Mouse (Mus musculus) midbrain, embryonic 16.5 days (tissue): ENCODE data around the gene Tmem50b. TPM values are rescaled to one million over a fixed set of nuclear protein-coding genes. Genes with fewer than 3 reads are reported as not detected.

ENCODE experiments used
- ATAC-seq: fragments of 200-750 bp; cut with Nextera tagmentation; 2 replicates; pipeline ENCODE4 v1.8.0; 2017; ENCODE audit warnings: moderate TSS enrichment
- H3K27ac ChIP-seq: fragments of 300-500 bp; sonication (generic); 2 replicates; pipeline ENCODE4 v1.5.1; 2014; ENCODE audit warnings: mild to moderate bottlenecking, low read length, mixed read lengths
- H3K27me3 ChIP-seq: fragments of 300-500 bp; sonication (generic); 2 replicates; pipeline ENCODE4 v1.6.1; 2014; ENCODE audit warnings: low read depth, low read length, mixed read lengths; ENCODE audit not compliant: control insufficient read depth, insufficient read depth
- H3K36me3 ChIP-seq: fragments of 300-500 bp; sonication (generic); 2 replicates; pipeline ENCODE4 v1.6.1; 2014; ENCODE audit warnings: mild to moderate bottlenecking, low read length, moderate library complexity, mixed read lengths; ENCODE audit not compliant: control insufficient read depth, insufficient read depth
- H3K4me1 ChIP-seq: fragments of 300-500 bp; sonication (generic); 2 replicates; pipeline ENCODE4 v1.6.1; 2014; ENCODE audit warnings: mild to moderate bottlenecking, low read length, mixed read lengths; ENCODE audit not compliant: control insufficient read depth, insufficient read depth
- H3K4me2 ChIP-seq: fragments of 300-500 bp; sonication (generic); 2 replicates; pipeline ENCODE4 v1.6.1; 2014; ENCODE audit warnings: mild to moderate bottlenecking, low read length, mixed read lengths
- H3K4me3 ChIP-seq: fragments of 300-500 bp; sonication (generic); 2 replicates; pipeline ENCODE4 v1.5.1; 2014; ENCODE audit warnings: low read depth, mild to moderate bottlenecking, low read length, moderate library complexity, mixed read lengths
- H3K9ac ChIP-seq: fragments of 300-500 bp; sonication (generic); 2 replicates; pipeline ENCODE4 v1.6.1; 2014; ENCODE audit warnings: low read depth, low read length, mixed read lengths
- H3K9me3 ChIP-seq: fragments of 300-500 bp; sonication (generic); replicated peaks from 2 replicates; pipeline ENCODE4 v1.6.1; 2014; ENCODE audit warnings: mild to moderate bottlenecking, low read length, mixed read lengths; ENCODE audit not compliant: control insufficient read depth, poor library complexity, severe bottlenecking
- WGBS: fragments of 180-500 bp; shearing (Covaris S2); extraction: QIAGEN DNeasy Blood & Tissue Kit; methylation state at CpG from one replicate; pipeline ENCODE4 v1.1.7; 2014; 5-methylcytosine and 5-hydroxymethylcytosine counted together
- polyA plus RNA-seq: library from polyadenylated mRNA; unstranded; fragments of >200 nt; fragmentation: Nextera tagmentation; extraction: Ambion mirVana; gene quantifications from 2 replicates; pipeline ENCODE4 v1.2.1, GENCODE M21; 2015

The Tmem50b gene
- polyA plus RNA-seq, 1 experiment from 2014 or later: 106 TPM

GRCm38 (mm10) chr16:91552072-91552471, 45.5 kb downstream of the Tmem50b start:
- Histone ChIP-seq H3K4me1 (peaks cover 21% of the 10 kb centered on the region), H3K4me2 (no peak overlapping the region), H3K36me3 (no peaks in the 10 kb centered on the region; the same call in 1 of the 2 replicates), H3K9ac (no peak overlapping the region), H3K4me3 (no peak overlapping the region), H3K9me3 (no peaks in the 10 kb centered on the region), H3K27ac (no peak overlapping the region), H3K27me3 (no peaks in the 10 kb centered on the region)
- no peak for ATAC-seq
- WGBS: 57% methylated on average over 9 of the region's 9 CpGs

DNA sequence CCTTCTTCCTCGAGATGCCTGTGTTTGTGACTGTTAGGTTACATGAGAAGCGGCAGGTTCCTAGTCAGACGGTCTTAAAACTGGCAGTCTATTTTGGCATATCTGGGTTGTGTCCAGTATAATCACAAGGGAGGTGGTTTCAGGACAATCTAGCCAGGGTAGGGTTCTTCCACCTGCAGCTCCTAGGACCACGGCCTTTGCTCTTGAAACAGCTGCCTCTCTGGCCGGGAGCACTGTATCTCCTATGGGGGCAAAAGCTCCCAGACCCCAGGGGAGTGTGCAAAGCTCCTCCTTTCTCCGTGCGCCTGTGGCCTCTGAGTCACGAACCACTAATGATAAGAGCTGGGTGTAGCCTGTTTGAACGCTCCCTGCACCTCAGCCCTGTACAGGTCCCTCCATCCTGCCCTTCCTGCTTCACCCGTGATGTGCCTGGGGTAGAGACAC, 46.5 kb downstream of the Tmem50b start:
- Histone ChIP-seq H3K9me3 (no peaks in the 10 kb centered on the region), H3K4me2 (no peak overlapping the region), H3K9ac (no peak overlapping the region), H3K27me3 (no peaks in the 10 kb centered on the region), H3K4me1 (peaks cover 21% of the 10 kb centered on the region), H3K4me3 (no peak overlapping the region), H3K36me3 (no peaks in the 10 kb centered on the region; the same call in 1 of the 2 replicates), H3K27ac (no peak overlapping the region)
- WGBS: 73% methylated on average over 10 of the region's 10 CpGs
- ATAC-seq: no peak

GRCm38 (mm10) chr16:91549616-91550015, 48.0 kb downstream of the Tmem50b start:
- Histone ChIP-seq H3K4me3 (no peak overlapping the region), H3K9me3 (no peaks in the 10 kb centered on the region), H3K27ac (no peak overlapping the region), H3K4me2 (peak overlapping the region; percentile 69), H3K27me3 (no peaks in the 10 kb centered on the region), H3K9ac (no peak overlapping the region), H3K36me3 (no peaks in the 10 kb centered on the region), H3K4me1 (peaks cover 21% of the 10 kb centered on the region)
- WGBS: 57% methylated on average over 5 of the region's 5 CpGs
- ATAC-seq: no peak

DNA sequence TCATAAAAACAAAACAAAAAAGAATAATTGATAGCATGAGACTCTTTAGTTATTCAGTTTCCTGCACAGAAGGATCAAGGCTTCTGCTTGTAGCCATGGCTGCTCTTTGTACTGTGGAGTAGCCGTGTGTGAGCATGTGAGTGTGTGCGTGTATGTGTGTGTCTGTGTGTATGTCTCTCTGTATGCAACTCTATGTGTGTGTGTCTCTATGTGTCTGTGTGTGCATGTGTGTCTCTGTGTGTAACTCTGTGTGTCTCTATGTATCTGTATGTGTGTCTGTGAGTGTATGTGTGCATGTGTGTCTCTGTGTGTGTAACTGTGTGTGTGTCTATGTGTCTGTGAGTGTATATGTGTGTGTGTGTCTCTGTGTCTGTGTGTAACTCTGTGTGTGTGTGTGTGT, 48.6 kb downstream of the Tmem50b start:
- H3K27me3 ChIP-seq: no peaks in the 10 kb centered on the region
- no peaks in the 10 kb centered on the region for H3K9me3 ChIP-seq
- WGBS: 54% methylated on average over 2 of the region's 2 CpGs
- H3K36me3 ChIP-seq: no peaks in the 10 kb centered on the region
- no peak overlapping the region for H3K27ac ChIP-seq
- H3K4me2 ChIP-seq: peak overlapping the region; percentile 69
- no peak for ATAC-seq
- H3K4me3 ChIP-seq: peak overlapping the region; percentile 17
- H3K4me1 ChIP-seq: peaks cover 21% of the 10 kb centered on the region
- peak overlapping the region; percentile 1 for H3K9ac ChIP-seq

DNA sequence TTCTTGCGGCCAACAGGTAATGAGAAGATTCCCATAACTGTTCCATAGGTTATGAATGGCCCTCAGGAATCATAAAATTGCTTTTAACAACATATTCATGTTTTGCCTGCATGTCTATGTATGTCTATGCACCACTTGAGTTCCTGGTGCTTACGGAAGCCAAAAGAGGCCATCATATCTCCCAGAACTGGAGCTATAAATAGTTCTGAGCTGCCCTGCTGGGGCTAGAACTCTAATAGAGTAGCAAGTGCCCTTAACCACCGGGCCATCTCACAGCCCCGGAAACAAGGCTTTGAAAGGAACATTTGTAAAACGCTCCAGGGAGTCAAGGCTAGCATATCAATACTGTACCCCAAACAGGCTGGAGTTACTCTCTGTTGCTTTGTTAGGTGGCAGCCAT, 49.0 kb downstream of the Tmem50b start:
- 36% methylated on average over 5 of the region's 5 CpGs for WGBS
- Histone ChIP-seq H3K4me3 (peak overlapping the region; percentile 17), H3K9me3 (no peaks in the 10 kb centered on the region), H3K27me3 (no peaks in the 10 kb centered on the region), H3K27ac (no peak overlapping the region), H3K9ac (peak overlapping the region; percentile 1), H3K36me3 (no peaks in the 10 kb centered on the region), H3K4me1 (peaks cover 21% of the 10 kb centered on the region), H3K4me2 (peak overlapping the region; percentile 69)
- no peak for ATAC-seq

DNA sequence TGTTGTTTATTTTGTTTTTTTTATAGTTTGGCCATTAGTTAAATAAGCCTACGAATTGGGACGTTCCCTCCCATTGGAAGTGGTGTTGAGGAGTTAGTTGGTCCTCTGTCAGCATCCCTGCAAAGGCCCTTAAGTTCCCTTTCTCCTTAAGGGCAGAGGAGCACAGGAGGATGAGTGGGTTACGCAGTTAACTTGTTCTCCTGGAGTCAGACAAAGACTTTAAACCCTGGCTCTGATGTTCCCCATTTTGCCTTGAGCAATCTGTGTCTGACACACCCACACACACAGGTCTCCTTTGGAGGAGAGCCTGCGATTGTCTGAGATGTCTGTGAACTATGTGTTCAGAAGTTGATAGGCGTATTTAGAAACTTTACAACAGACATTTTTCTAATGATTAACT, 49.6 kb downstream of the Tmem50b start:
- peak overlapping the region; percentile 99 for H3K9ac ChIP-seq
- H3K27me3 ChIP-seq: no peaks in the 10 kb centered on the region
- peak overlapping the region; percentile 69 for H3K4me2 ChIP-seq
- peak overlapping the region; percentile 94 for H3K4me3 ChIP-seq
- ATAC-seq: no peak
- 67% methylated on average over 5 of the region's 5 CpGs for WGBS
- peaks cover 21% of the 10 kb centered on the region for H3K4me1 ChIP-seq
- no peaks in the 10 kb centered on the region for H3K36me3 ChIP-seq
- H3K27ac ChIP-seq: no peak overlapping the region
- H3K9me3 ChIP-seq: no peaks in the 10 kb centered on the region

- peak within 1 kb of the TSS; percentile 94 for H3K4me3 ChIP-seq
- no peaks in the 10 kb centered on the region for H3K27me3 ChIP-seq
- peak within 1 kb of the TSS; percentile 99 for H3K9ac ChIP-seq
- WGBS: 1% methylated on average over 56 of the region's 74 CpGs
- H3K4me2 ChIP-seq: peak within 1 kb of the TSS; percentile 69
- peaks cover 21% of the 10 kb centered on the region for H3K4me1 ChIP-seq
- peak within 1 kb of the TSS; percentile 75 for H3K27ac ChIP-seq
- H3K9me3 ChIP-seq: no peaks in the 10 kb centered on the region
- no peaks in the 10 kb centered on the region for H3K36me3 ChIP-seq
- peak; percentile 89 for ATAC-seq
These were observed 50.5 kb downstream of the Tmem50b start, which contains the start of gene Ifngr2 for GRCm38 (mm10) chr16:91546836-91547741. Gene Ifngr2 (plus strand): TSS chr16:91547072.

- peaks cover 22% of the 10 kb centered on the region for H3K4me1 ChIP-seq
- peak overlapping the region; percentile 94 for H3K4me3 ChIP-seq
- no peaks in the 10 kb centered on the region for H3K27me3 ChIP-seq
- WGBS: 14% methylated on average over 14 of the region's 14 CpGs
- H3K4me2 ChIP-seq: peak overlapping the region; percentile 69
- H3K9me3 ChIP-seq: no peaks in the 10 kb centered on the region
- peak; percentile 54 for ATAC-seq
- H3K27ac ChIP-seq: no peak overlapping the region
- peak overlapping the region; percentile 99 for H3K9ac ChIP-seq
- H3K36me3 ChIP-seq: no peaks in the 10 kb centered on the region
These were observed 51.2 kb downstream of the Tmem50b start for GRCm38 (mm10) chr16:91546391-91546835.

DNA sequence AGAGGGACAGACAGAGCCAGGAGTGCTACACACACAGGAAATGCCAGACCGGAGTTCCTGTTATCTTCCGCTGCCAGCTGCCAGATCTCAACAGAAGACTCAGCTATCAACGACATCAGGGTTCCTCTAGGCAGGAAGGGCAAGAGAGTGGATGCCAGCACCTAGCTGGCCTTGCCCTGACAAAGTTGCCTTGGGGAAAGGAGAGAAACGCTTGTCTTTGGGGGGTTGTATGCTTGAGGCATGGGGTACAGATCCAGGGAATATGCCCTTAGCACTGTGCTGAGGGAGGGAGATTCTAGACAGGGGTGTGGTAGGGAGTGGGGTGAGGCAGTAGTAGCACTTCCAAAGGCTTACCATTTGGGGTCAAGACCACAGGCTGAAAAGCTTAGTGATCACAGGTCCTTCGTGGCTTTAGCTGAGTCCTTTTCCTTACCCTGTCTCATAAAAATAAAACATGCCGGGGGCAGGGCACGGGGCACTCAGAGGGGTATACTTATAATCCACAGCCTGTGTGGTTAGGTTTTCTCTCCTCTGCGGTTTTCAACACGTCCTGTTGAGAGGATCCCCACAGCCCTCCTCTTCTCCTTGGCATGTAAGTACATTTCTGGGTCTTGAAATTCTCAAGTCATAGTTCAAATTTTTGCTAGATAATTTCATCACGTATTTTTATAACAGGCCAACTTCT, 51.9 kb downstream of the Tmem50b start:
- 75% methylated on average over 10 of the region's 10 CpGs for WGBS
- H3K4me2 ChIP-seq: no peak overlapping the region
- no peaks in the 10 kb centered on the region for H3K36me3 ChIP-seq
- H3K27me3 ChIP-seq: no peaks in the 10 kb centered on the region
- peaks cover 24% of the 10 kb centered on the region for H3K4me1 ChIP-seq
- no peak for ATAC-seq
- no peak overlapping the region for H3K9ac ChIP-seq
- H3K27ac ChIP-seq: no peak overlapping the region
- H3K9me3 ChIP-seq: no peaks in the 10 kb centered on the region
- no peak overlapping the region for H3K4me3 ChIP-seq
